Mouse (Mus musculus): ENCODE measurements at regions not wholly inside any gene's neighbourhood (a gene's known extent, or its start where the extent isn't known, plus 50 kb on each side); places are given as distances from the start of the nearest gene placed in this dataset.

DNA sequence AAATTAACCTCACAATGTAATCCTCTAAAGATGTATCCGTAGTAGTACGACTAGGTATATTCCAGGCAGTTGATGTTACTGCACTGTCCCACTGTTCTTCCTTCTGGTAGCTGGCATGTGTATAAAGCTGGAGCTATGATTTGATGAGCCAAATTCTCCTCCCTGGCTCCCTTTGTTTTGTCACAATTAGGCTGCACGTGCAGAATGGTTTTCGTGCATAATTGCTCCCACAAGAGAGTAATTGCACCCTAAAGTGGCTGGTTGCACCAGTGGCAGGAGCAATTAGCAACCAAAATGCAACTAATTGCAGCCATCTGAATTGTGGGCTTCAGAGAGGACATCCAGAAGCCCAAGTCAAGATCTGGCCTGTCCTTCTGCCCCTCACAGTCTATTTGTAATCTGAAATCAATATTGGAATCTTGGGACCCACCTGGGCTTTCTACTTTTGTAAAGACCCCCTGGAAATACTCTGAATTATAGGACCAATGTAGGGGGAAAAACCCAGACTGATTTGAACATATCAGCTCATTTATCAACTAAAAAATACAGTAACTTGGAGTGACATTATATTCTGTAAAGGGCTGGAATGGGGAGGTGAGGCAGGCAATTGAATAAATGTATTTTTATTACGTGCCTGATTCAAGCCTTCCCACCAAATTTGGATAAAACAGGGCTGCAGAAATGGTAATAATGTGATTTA lies 71.7 kb upstream of the Pfn2 start:
- H3ac ChIP-seq (ENCODE audit: control insufficient read depth, insufficient read length): no peak overlapping the region
- no peak overlapping the region for H3K4me2 ChIP-seq (ENCODE audit: low read depth)
- TF ChIP-seq E2F4 (IDR thresholded peaks at IDR 0.05; ENCODE audit: insufficient read depth) (no peak), MAX (IDR thresholded peaks at IDR 0.05; ENCODE audit: low read depth) (no peak), REST (IDR thresholded peaks at IDR 0.05; ENCODE audit: insufficient read depth, insufficient read length) (no peak), TCF3 (IDR thresholded peaks at IDR 0.05; ENCODE audit: insufficient read length, low read depth) (no peak), POLR2AphosphoS2 (IDR thresholded peaks at IDR 0.05; ENCODE audit: insufficient read length, low read depth) (no peak), POLR2A (IDR thresholded peaks at IDR 0.05; ENCODE audit: insufficient read length, low read depth) (no peak), TCF12 (IDR thresholded peaks at IDR 0.05; ENCODE audit: insufficient read depth, poor library complexity, severe bottlenecking) (no peak)
- no peaks in the 10 kb centered on the region for H3K27me3 ChIP-seq (ENCODE audit: control insufficient read depth, insufficient read depth, insufficient read length)
- H3K36me3 ChIP-seq (ENCODE audit: control insufficient read depth, insufficient read depth): no peaks in the 10 kb centered on the region
- no peaks in the 10 kb centered on the region for H3K79me2 ChIP-seq (ENCODE audit: control insufficient read depth, insufficient read depth)
- H3K4me3 ChIP-seq: no peak overlapping the region

- H3ac ChIP-seq (ENCODE audit: control insufficient read depth, insufficient read length): no peak overlapping the region
- no peak overlapping the region for H3K4me3 ChIP-seq
- no peaks in the 10 kb centered on the region for H3K79me2 ChIP-seq (ENCODE audit: control insufficient read depth, insufficient read depth)
- TF ChIP-seq E2F4 (IDR thresholded peaks at IDR 0.05; ENCODE audit: insufficient read depth) (no peak), MYOD1 (IDR thresholded peaks at IDR 0.05; ENCODE audit: control insufficient read depth in 1 of 3, insufficient read length in 2 of 3, low read depth in 2 of 3) (no peak), MAX (IDR thresholded peaks at IDR 0.05; ENCODE audit: low read depth) (no peak), MYOG (IDR thresholded peaks at IDR 0.05; ENCODE audit: control insufficient read depth in 1 of 3, insufficient read depth in 1 of 3, insufficient read length in 2 of 3, low read depth in 2 of 3) (no peak), SRF (IDR thresholded peaks at IDR 0.05; ENCODE audit: control insufficient read depth, insufficient read length, low read depth) (no peak)
- H3K4me2 ChIP-seq (ENCODE audit: low read depth): no peak overlapping the region
- H3K36me3 ChIP-seq (ENCODE audit: control insufficient read depth, insufficient read depth): no peaks in the 10 kb centered on the region
- H3K27me3 ChIP-seq (ENCODE audit: control insufficient read depth, insufficient read depth, insufficient read length): no peaks in the 10 kb centered on the region
These were observed 72.2 kb upstream of the Pfn2 start for GRCm38 (mm10) chr3:57920090-57920432.

GRCm38 (mm10) chr3:57921071-57921882 lies 73.4 kb upstream of the Pfn2 start:
- Histone ChIP-seq H3ac (ENCODE audit: control insufficient read depth, insufficient read length) (no peak overlapping the region), H3K4me2 (ENCODE audit: low read depth) (no peak overlapping the region), H3K4me3 (no peak overlapping the region), H3K79me2 (ENCODE audit: control insufficient read depth, insufficient read depth) (no peaks in the 10 kb centered on the region), H3K27me3 (ENCODE audit: control insufficient read depth, insufficient read depth, insufficient read length) (no peaks in the 10 kb centered on the region), H3K36me3 (ENCODE audit: control insufficient read depth, insufficient read depth) (no peaks in the 10 kb centered on the region)
- TF ChIP-seq REST (IDR thresholded peaks at IDR 0.05; ENCODE audit: insufficient read depth, insufficient read length): no peak
- peak; percentile 83 for TF ChIP-seq CEBPB (IDR thresholded peaks at IDR 0.05; ENCODE audit: insufficient read depth, poor library complexity, severe bottlenecking)

- H3K36me3 ChIP-seq (ENCODE audit: control insufficient read depth, insufficient read depth): no peaks in the 10 kb centered on the region
- no peak for TF ChIP-seq MYOD1 (IDR thresholded peaks at IDR 0.05; ENCODE audit: control insufficient read depth in 1 of 3, insufficient read length in 2 of 3, low read depth in 2 of 3)
- TF ChIP-seq E2F4 (IDR thresholded peaks at IDR 0.05; ENCODE audit: insufficient read depth): no peak
- TF ChIP-seq CEBPB (IDR thresholded peaks at IDR 0.05; ENCODE audit: insufficient read depth, poor library complexity, severe bottlenecking): no peak
- TF ChIP-seq SRF (IDR thresholded peaks at IDR 0.05; ENCODE audit: control insufficient read depth, insufficient read length, low read depth): no peak
- no peak for TF ChIP-seq POLR2AphosphoS2 (IDR thresholded peaks at IDR 0.05; ENCODE audit: insufficient read length, low read depth)
- H3K4me2 ChIP-seq (ENCODE audit: low read depth): no peak overlapping the region
These were observed 75.2 kb upstream of the Pfn2 start for GRCm38 (mm10) chr3:57923061-57923460.

GRCm38 (mm10) chr3:57932657-57933539 lies 85.0 kb upstream of the Pfn2 start:
- Histone ChIP-seq H3K4me2 (ENCODE audit: low read depth) (no peak overlapping the region), H3K36me3 (ENCODE audit: control insufficient read depth, insufficient read depth) (no peaks in the 10 kb centered on the region), H3K79me2 (ENCODE audit: control insufficient read depth, insufficient read depth) (no peaks in the 10 kb centered on the region), H3ac (ENCODE audit: control insufficient read depth, insufficient read length) (no peak overlapping the region), H3K4me3 (no peak overlapping the region), H3K27me3 (ENCODE audit: control insufficient read depth, insufficient read depth, insufficient read length) (no peaks in the 10 kb centered on the region)
- TF ChIP-seq MYOG (IDR thresholded peaks at IDR 0.05; ENCODE audit: control insufficient read depth in 1 of 3, insufficient read depth in 1 of 3, insufficient read length in 2 of 3, low read depth in 2 of 3) (no peak), SRF (IDR thresholded peaks at IDR 0.05; ENCODE audit: control insufficient read depth, insufficient read length, low read depth) (no peak), REST (IDR thresholded peaks at IDR 0.05; ENCODE audit: insufficient read depth, insufficient read length) (no peak), E2F4 (IDR thresholded peaks at IDR 0.05; ENCODE audit: insufficient read depth) (no peak), CEBPB (IDR thresholded peaks at IDR 0.05; ENCODE audit: insufficient read depth, poor library complexity, severe bottlenecking) (no peak)

More at GRCm38 (mm10) chr3:57923061-57923460, 75.2 kb upstream of the Pfn2 start:
- H3ac ChIP-seq (ENCODE audit: control insufficient read depth, insufficient read length): no peak overlapping the region
- H3K4me3 ChIP-seq: no peak overlapping the region
- H3K79me2 ChIP-seq (ENCODE audit: control insufficient read depth, insufficient read depth): no peaks in the 10 kb centered on the region
- no peaks in the 10 kb centered on the region for H3K27me3 ChIP-seq (ENCODE audit: control insufficient read depth, insufficient read depth, insufficient read length)
